Mouse (Mus musculus) midbrain, postnatal 0 days (tissue): ENCODE measurements around the gene Elk3. TPM values are rescaled to one million over a fixed set of nuclear protein-coding genes. Genes with fewer than 3 reads are reported as not detected.

ENCODE experiments used
- ATAC-seq: fragments of 200-750 bp; cut with Nextera tagmentation; 2 replicates; pipeline ENCODE4 v1.8.0; 2017; ENCODE audit warnings: moderate number of reproducible peaks, mild to moderate bottlenecking, moderate TSS enrichment, moderate library complexity; ENCODE audit not compliant: low FRiP score
- DNase-seq: peaks from one replicate; pipeline ENCODE4 v3.0.0-alpha.2; 2015; ENCODE audit warnings: low spot score
- H3K27ac ChIP-seq: fragments of 300-500 bp; sonication (generic); 2 replicates; pipeline ENCODE4 v1.5.1; 2014; ENCODE audit warnings: low read depth, mild to moderate bottlenecking, low read length, mixed read lengths
- H3K27me3 ChIP-seq: fragments of 300-500 bp; sonication (generic); 2 replicates; pipeline ENCODE4 v1.6.1; 2014; ENCODE audit warnings: low read length, control low read depth, mixed read lengths; ENCODE audit not compliant: insufficient read depth
- H3K36me3 ChIP-seq: fragments of 300-500 bp; sonication (generic); 2 replicates; pipeline ENCODE4 v1.6.1; 2014; ENCODE audit warnings: low read length, control low read depth, mixed read lengths; ENCODE audit not compliant: insufficient read depth
- H3K4me1 ChIP-seq: fragments of 300-500 bp; sonication (generic); 2 replicates; pipeline ENCODE4 v1.6.1; 2014; ENCODE audit warnings: mild to moderate bottlenecking, control low read depth, antibody characterized with exemption, low read length, mixed read lengths; ENCODE audit not compliant: insufficient read depth
- H3K4me2 ChIP-seq: fragments of 300-500 bp; sonication (generic); 2 replicates; pipeline ENCODE4 v1.6.1; 2014; ENCODE audit warnings: low read depth, mild to moderate bottlenecking, low read length, mixed read lengths; ENCODE audit not compliant: poor library complexity, severe bottlenecking
- H3K4me3 ChIP-seq: fragments of 300-500 bp; sonication (generic); 2 replicates; pipeline ENCODE4 v1.5.1; 2014; ENCODE audit warnings: low read depth, mild to moderate bottlenecking, low read length, moderate library complexity
- H3K9ac ChIP-seq: fragments of 300-500 bp; sonication (generic); replicated peaks from 2 replicates; pipeline ENCODE4 v1.6.1; 2014; ENCODE audit warnings: mild to moderate bottlenecking, low read length, moderate library complexity, mixed read lengths; ENCODE audit not compliant: poor library complexity, severe bottlenecking
- H3K9me3 ChIP-seq: fragments of 300-500 bp; sonication (generic); 2 replicates; pipeline ENCODE4 v1.6.1; 2016; ENCODE audit warnings: low read length, control low read depth
- CTCF ChIP-seq: IDR thresholded peaks from 2 replicates; pipeline ENCODE4 v1.5.1; 2016; ENCODE audit warnings: antibody characterized with exemption, mild to moderate bottlenecking
- WGBS: fragments of 180-500 bp; shearing (Covaris S2); extraction: QIAGEN DNeasy Blood & Tissue Kit; methylation state at CpG from one replicate; pipeline ENCODE4 v1.1.7; 2014; 5-methylcytosine and 5-hydroxymethylcytosine counted together
- polyA plus RNA-seq: library from polyadenylated mRNA; unstranded; fragments of >200 nt; fragmentation: Nextera tagmentation; extraction: Ambion mirVana; gene quantifications from 2 replicates; pipeline ENCODE4 v1.2.1, GENCODE M21; 2015
- total RNA-seq: library from RNA; depleted of rRNA; stranded (reverse); fragments of >200 nt; gene quantifications from 2 replicates; pipeline ENCODE4 v1.2.3, GENCODE M21; 2014

Gene Elk3
- total and polyA plus RNA-seq, 2 experiments from 2014 or later = 6.2 to 6.9 TPM

DNA sequence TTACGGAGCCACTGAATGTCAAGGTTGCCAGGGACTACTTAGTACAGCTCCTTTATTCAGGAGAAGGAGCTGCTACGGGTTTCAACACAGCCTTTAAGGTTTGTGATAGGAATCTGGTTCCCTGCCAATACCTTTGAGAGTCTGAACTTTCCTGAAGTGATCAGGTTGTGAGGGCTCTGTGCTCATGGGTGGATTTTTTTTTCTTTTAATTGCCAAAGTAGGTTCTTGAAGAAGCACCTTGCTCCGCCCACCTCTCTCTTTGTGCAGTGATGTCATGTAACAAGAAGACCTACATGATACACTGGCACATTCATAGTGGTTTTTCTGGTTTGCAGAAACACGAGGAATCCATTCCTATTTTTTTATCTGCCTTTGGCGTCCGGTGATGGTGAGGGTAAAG, 16.3 kb upstream of the Elk3 start:
- DNase-seq = no peak
- Histone ChIP-seq H3K9ac (no peak overlapping the region), H3K27me3 (no peaks in the 10 kb centered on the region), H3K36me3 (no peaks in the 10 kb centered on the region), H3K4me3 (no peak overlapping the region), H3K27ac (no peak overlapping the region), H3K9me3 (no peaks in the 10 kb centered on the region), H3K4me2 (no peak overlapping the region), H3K4me1 (no peaks in the 10 kb centered on the region)
- WGBS = 89% methylated on average over 6 of the region's 6 CpGs
- no peak for TF ChIP-seq CTCF
- no peak for ATAC-seq

- no peak for TF ChIP-seq CTCF
- Histone ChIP-seq H3K36me3 (no peaks in the 10 kb centered on the region), H3K4me1 (no peaks in the 10 kb centered on the region), H3K4me2 (no peak overlapping the region), H3K9me3 (no peaks in the 10 kb centered on the region), H3K27me3 (no peaks in the 10 kb centered on the region), H3K9ac (no peak overlapping the region), H3K4me3 (no peak overlapping the region), H3K27ac (no peak overlapping the region)
- DNase-seq (no peak), ATAC-seq (no peak)
- 93% methylated on average over 8 of the region's 8 CpGs for whole genome bisulfite sequencing
These were observed 15.8 kb upstream of the Elk3 start for GRCm38 (mm10) chr10:93326741-93327100.

GRCm38 (mm10) chr10:93325804-93326740, 15.1 kb upstream of the Elk3 start:
- no peaks in the 10 kb centered on the region for H3K36me3 ChIP-seq
- TF ChIP-seq CTCF = no peak
- WGBS = 75% methylated on average over 12 of the region's 12 CpGs
- no peak overlapping the region for H3K4me3 ChIP-seq
- no peak overlapping the region for H3K4me2 ChIP-seq
- H3K27me3 ChIP-seq = no peaks in the 10 kb centered on the region
- no peak overlapping the region for H3K9ac ChIP-seq
- H3K4me1 ChIP-seq = no peaks in the 10 kb centered on the region
- no peak for ATAC-seq
- DNase-seq = no peak
- H3K9me3 ChIP-seq = no peaks in the 10 kb centered on the region
- no peak overlapping the region for H3K27ac ChIP-seq

DNA sequence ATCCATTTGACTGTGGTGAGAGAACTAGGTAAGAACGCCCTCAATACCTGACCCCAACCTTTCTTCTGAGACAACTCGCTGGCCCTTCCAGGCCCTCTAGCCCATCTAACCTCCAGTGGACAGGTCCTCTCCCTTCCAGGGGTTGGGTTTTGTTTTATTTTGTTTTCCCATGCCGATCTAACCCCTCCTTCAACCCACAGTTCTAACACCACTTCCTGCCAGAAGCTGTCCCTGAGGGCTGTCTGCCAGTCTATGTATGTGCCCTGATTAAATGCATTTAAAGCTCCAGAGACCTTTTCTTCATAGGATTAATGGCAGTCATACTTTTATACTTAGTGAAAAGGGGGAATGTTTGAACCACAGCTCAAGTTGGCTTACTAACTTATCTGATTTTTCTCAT, 14.4 kb upstream of the Elk3 start:
- DNase-seq = no peak
- H3K4me1 ChIP-seq = no peaks in the 10 kb centered on the region
- H3K9ac ChIP-seq = no peak overlapping the region
- ATAC-seq = no peak
- H3K4me3 ChIP-seq = no peak overlapping the region
- no peak overlapping the region for H3K4me2 ChIP-seq
- WGBS = 78% methylated on average over 3 of the region's 3 CpGs
- H3K36me3 ChIP-seq = no peaks in the 10 kb centered on the region
- no peak for TF ChIP-seq CTCF
- H3K27ac ChIP-seq = no peak overlapping the region
- no peaks in the 10 kb centered on the region for H3K27me3 ChIP-seq
- H3K9me3 ChIP-seq = no peaks in the 10 kb centered on the region

DNA sequence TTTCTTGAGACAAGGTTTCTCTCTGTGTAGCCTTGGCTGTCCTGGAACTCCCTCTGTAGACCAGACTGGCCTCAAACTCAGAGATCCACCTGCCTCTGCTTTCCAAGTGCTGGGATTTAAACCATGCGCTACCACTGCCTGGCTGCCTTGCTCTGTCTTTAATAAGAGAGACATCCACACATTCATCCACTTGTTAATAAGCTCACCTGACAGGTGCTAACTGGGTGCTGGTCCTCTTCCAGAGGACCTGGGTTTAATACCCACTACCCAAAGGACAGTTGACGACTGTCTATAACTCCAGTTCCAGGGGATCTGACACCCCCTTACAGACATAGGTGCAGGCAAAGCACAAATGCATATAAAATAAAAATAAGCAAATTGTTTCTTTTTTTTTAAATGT, 13.5 kb upstream of the Elk3 start:
- H3K27me3 ChIP-seq = no peaks in the 10 kb centered on the region
- no peak overlapping the region for H3K9ac ChIP-seq
- TF ChIP-seq CTCF = no peak
- DNase-seq (no peak), ATAC-seq (no peak)
- no peak overlapping the region for H3K27ac ChIP-seq
- 97% methylated on average over 2 of the region's 2 CpGs for WGBS
- H3K36me3 ChIP-seq = no peaks in the 10 kb centered on the region
- no peaks in the 10 kb centered on the region for H3K9me3 ChIP-seq
- no peak overlapping the region for H3K4me3 ChIP-seq
- H3K4me2 ChIP-seq = no peak overlapping the region
- no peaks in the 10 kb centered on the region for H3K4me1 ChIP-seq

DNA sequence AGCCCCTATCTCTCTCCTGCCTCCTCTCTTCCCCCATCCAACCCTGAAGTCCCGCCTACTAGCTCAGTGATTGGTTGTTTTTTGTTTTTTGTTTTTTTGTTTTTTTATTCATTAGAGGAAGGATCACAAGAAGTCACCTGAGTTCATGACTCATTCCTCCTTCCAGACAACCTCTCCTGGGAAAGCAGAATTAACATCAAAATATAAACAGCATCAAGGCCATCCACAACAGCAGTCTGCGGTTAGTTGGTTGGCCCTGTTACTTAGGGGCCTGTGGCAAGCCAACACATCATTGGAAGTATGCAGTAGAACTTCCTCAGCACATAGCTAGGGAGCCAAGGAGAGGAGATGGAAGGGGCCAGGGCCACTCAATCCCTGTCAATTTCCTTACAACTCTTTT, 12.7 kb upstream of the Elk3 start:
- 93% methylated on average over 2 of the region's 2 CpGs for WGBS
- Histone ChIP-seq H3K27me3 (no peaks in the 10 kb centered on the region), H3K9ac (no peak overlapping the region), H3K27ac (no peak overlapping the region), H3K4me2 (no peak overlapping the region), H3K36me3 (no peaks in the 10 kb centered on the region), H3K4me3 (no peak overlapping the region), H3K4me1 (no peaks in the 10 kb centered on the region), H3K9me3 (no peaks in the 10 kb centered on the region)
- ATAC-seq = no peak
- no peak for DNase-seq
- no peak for TF ChIP-seq CTCF
